Mouse (Mus musculus) embryo, embryonic 11.5 days (tissue): ENCODE measurements around the gene Mettl3.
A peak's percentile ranks its signal among the peaks of the same experiment; 100 is the strongest.
"Not testable (repeated sequence)": the region's sequence is repeated elsewhere in the genome, so short reads cannot be mapped to it uniquely, and the experiment has no call there.

Experiments
- DNase-seq: peaks from one replicate; pipeline ENCODE4 v3.0.0-alpha.2; 2012; ENCODE audit warnings: low read depth, low spot score

Gene Mettl3

GRCm38 (mm10) chr14:52304644-52305271 lies at the start of gene Mettl3:
Gene Mettl3 (minus strand): TSS chr14:52305128.
- peak; percentile 87 for DNase-seq

DNA sequence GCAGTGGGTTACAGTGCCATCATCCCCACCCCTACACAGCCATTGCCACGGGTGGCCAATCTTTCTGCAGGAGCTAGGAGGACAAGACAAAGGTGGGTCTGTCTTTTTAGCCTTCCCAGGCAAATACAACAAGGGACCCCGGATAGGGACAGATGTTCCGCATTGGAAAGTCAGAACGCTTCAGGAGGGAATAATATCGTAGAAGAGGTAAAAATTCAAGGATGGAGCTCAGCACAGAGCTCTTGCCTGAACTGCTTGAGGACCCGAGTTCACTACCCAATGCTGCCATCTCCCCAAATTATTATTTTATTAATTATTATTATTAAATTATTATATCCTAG lies 34.6 kb upstream of the Mettl3 start:
- no peak for DNase-seq

DNA sequence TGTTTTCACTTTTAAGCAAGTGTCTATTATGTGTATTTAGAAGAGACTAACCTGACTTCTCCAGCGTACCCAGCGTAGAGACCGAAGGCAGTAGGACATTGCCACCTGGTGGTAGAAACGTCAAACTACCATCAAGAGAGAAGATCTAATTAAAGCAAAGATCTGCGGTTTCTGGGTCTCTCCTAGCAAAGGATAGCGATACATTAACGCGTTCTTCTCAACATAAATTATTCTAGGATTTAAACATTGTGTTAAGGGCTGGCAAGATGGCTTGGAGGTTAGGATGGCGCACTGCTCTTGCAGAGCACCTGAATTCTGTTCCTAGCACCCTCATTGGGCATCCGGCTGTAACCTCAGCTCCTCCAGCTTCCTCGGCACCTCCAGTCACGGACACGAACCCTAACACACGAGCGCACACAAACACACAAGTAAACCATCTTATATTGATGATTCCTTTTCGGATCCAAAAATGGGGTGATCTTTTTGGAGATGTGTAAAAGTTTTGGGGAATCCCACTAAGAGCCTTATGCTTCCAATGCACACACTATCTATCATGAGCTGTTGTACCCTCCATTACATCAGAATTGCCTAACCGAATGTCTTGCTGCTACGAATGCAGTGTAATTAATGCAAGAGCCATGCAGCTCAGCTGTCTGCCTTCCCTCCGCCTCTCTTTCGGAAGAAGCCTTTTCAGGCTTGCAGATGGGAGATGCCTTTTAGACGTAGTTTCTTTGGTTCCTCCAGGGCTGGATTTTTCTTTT lies 34.0 kb upstream of the Mettl3 start:
- DNase-seq: peak; percentile 63

DNA sequence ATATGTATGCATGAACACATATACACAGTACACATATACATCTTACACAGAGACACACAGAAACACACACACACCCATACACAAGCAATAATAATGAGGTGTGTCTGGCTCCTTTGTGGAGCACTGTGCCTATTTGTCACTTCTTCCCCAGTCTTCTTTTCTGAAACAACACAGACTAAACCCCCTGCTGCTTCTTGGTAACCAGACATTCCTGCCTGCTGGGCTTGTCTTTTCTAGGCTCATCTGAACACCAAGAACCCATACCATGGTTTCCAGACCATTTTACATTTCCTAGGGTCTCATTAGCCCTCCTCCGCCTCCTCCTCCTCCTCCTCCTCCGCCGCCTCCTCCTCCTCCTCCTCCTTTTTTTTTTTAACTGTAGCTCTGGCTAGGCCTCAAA lies 27.2 kb upstream of the Mettl3 start:
- no peak for DNase-seq

GRCm38 (mm10) chr14:52331069-52331750 lies 26.3 kb upstream of the Mettl3 start:
- DNase-seq: no peak

GRCm38 (mm10) chr14:52327910-52328812 lies 23.2 kb upstream of the Mettl3 start, which contains the start of gene Sall2:
Gene Sall2 (minus strand): TSS chr14:52328762.
- no peak for DNase-seq

DNA sequence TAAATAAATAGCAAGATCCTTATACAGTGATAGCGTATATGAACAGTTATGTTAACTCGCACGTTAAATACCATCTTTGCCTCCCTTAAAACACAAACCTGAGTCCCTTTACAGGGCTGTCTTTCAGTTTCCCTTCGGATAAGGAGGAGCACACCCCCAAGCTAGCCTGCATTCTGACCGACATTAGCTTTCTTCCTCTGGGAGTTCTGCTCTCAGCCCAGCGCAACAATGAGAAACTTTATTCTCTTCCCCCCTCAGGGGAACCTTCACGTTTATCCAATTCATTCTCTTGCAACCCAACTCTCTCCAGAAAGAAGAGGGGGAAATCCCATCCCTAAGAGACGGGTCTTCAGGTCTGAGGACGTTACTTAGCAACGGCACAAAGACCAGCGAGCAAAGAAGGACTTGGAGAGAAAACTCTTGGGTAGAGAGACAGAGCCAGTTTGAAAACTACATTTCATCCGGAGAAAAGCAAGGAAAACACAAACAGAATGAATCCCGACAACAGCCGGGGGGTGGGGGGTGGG lies 22.5 kb upstream of the Mettl3 start:
- no peak for DNase-seq

DNA sequence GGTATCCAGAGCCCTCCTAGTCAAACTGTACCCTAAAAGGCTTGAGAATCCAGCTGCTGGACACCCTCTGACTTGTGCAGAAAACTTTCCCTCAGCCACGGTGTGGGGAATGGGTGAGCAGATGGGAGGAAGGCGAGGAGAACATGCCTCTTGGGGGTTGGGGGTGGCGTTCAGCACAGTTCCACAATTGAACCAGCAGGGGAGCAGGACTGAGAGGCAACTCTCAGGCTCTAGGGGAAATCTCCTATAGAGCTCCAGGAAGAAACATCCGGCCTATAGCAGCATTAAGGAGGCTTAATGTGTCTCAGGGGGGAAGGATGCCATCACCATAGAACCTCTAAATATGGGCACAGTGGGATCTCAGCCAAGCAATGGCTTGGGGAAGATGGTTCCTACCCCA lies 21.0 kb upstream of the Mettl3 start:
- DNase-seq: no peak

- no peak for DNase-seq
Measured at GRCm38 (mm10) chr14:52319361-52319760, 14.4 kb upstream of the Mettl3 start.

GRCm38 (mm10) chr14:52316441-52317225 lies 11.7 kb upstream of the Mettl3 start:
- no peak for DNase-seq

DNA sequence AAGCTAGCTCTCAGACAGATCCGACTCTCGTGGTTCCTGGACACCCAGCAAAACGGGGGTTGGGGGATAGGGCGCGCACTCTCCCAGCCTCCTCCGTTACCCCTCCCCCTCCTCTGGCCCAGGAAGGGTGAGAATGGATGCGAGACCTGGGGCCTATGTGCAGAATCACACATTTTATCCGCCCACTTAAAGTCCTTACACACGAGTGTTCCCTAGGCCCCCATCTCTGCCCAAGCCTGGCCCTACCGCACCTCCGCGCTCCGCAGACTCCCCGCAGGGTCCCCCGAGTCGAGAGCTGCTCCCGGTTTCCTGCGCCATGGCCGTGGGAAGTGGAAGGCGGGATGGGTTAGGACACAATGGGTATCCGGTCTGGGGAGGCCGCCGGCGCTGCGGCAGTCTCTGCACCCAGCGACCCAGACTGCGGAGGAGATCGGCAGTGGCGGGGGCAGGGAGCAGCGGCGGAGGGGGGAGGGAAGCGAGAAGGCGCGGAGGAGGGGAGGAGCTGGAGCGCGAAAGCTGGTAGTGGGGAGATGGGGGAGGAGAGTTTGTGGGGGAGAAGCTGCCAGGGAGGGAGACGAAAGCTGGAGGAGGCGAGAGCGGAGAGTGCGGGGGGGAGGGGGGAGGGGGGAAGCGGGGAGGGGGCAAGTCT lies 11.0 kb upstream of the Mettl3 start:
- no peak for DNase-seq

DNA sequence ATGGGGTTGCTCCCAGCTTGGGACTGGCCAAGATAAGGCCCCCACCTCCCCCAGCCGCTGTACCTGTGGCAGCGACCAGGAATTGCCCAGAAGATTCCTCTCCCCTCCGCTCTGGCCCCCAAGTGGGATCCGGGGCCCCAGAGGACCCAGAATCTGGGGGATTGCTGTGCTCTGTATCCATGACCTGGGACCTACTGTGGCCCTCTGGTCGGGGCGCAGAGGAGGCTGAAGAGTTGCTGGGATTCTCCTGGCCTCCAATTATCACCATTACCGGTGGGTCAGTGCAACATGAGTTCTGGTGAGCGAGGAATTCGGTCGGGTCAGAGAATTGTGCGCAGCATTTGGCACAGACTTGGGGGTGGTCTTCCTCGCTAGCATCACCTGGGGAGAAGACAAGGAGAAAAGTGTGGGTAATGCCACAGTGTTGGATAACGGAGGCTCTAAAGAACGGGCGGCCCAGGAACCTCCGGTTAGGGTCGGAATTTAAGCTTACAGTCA lies 10.4 kb upstream of the Mettl3 start:
- no peak for DNase-seq

- no peak for DNase-seq
Measured at GRCm38 (mm10) chr14:52314808-52315150, 9.9 kb upstream of the Mettl3 start.

- DNase-seq: no peak
Measured at GRCm38 (mm10) chr14:52313931-52314807, 9.2 kb upstream of the Mettl3 start.

- no peak for DNase-seq
Measured at GRCm38 (mm10) chr14:52310906-52311305, 6.0 kb upstream of the Mettl3 start.

- not testable (repeated sequence) for DNase-seq
Measured at GRCm38 (mm10) chr14:52310343-52310742, 5.4 kb upstream of the Mettl3 start.

- no peak for DNase-seq
Measured at GRCm38 (mm10) chr14:52306100-52306499, 1.2 kb upstream of the Mettl3 start.

- DNase-seq: not testable (repeated sequence)
Measured at GRCm38 (mm10) chr14:52303517-52303916, 1.4 kb downstream of the Mettl3 start.
